Mouse (Mus musculus) liver, embryonic 14.5 days (tissue): ENCODE results near the gene B4galt2.

Source experiments
- CTCF ChIP-seq: IDR thresholded peaks from 2 replicates; pipeline ENCODE4 v1.5.1; 2016; ENCODE audit warnings: antibody characterized with exemption, low read depth, control low read depth
- EP300 ChIP-seq: IDR thresholded peaks from 2 replicates; pipeline ENCODE4 v1.6.1; 2016; ENCODE audit warnings: antibody characterized with exemption, low read depth

DNA sequence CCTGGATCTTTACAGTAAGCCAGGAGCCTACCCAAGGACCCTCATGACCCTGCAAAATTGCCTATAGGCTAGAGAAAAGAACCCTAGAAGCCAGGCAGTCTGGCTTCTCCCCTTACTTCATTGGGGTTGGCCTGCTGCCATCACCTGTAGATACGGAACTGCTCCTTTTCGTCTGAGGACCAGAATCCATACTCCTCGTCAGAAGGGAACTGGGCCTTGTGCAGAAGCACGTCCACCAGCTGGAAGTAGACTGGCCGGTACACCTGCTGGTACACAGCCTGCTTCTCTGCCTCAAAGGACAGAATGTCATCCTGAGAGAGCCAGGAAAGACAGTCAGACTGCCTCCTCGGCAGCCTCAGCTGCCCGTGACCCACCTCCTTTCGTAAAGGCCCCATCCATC lies 21.5 kb upstream of the B4galt2 start:
- TF ChIP-seq CTCF (no peak), EP300 (no peak)
